Mouse (Mus musculus): ENCODE data around the gene Fbln5. TPM values are rescaled to one million over a fixed set of nuclear protein-coding genes. Genes with fewer than 3 reads are reported as not detected.
A peak's percentile ranks its signal among the peaks of the same experiment; 100 is the strongest.

Gene Fbln5
- polyA plus RNA-seq, 2 experiments = 2.2 to 3.8 TPM

- Histone ChIP-seq H3K4me3 (ENCODE audit: insufficient read depth in 1 of 2, low read depth in 2 of 2, low read length in 2 of 2) (no peak overlapping the region; a peak in 1 of 4 replicates), H3K27me3 (ENCODE audit: control insufficient read depth, insufficient read depth, low read length) (peaks cover 10% of the 10 kb centered on the region), H3K27ac (no peak overlapping the region), H3K9me3 (ENCODE audit: control insufficient read depth, low read length) (no peaks in the 10 kb centered on the region), H3K4me1 (replicated peaks; ENCODE audit: control insufficient read depth in 2 of 2, insufficient read depth in 2 of 2, low read length in 1 of 2) (peaks cover 0 to 3% of the 10 kb centered on the region in 2 experiments; a peak in 2 of 4 replicates), H3K36me3 (replicated peaks; ENCODE audit: control insufficient read depth, insufficient read depth, low read depth) (no peaks in the 10 kb centered on the region), H3K9ac (replicated peaks) (no peak overlapping the region), H3K4me2 (ENCODE audit: low read depth) (peak overlapping the region; percentile 64)
- 35% methylated on average over 9 of the region's 9 CpGs for WGBS (ENCODE audit: insufficient replicate concordance)
- DNase-seq (ENCODE audit: low read depth in 3 of 3, low spot score in 3 of 3) (no peak), ATAC-seq (ENCODE audit: insufficient read depth) (no peak)
- TF ChIP-seq EP300 (IDR thresholded peaks at IDR 0.05; ENCODE audit: low read depth) = no peak
- no peak for TF ChIP-seq CTCF (IDR thresholded peaks at IDR 0.05; ENCODE audit: low read depth)
Observed at GRCm38 (mm10) chr12:101819570-101819969, 715 bp upstream of the Fbln5 start.

GRCm38 (mm10) chr12:101818246-101818607 lies 628 bp downstream of the Fbln5 start:
- no peak overlapping the region for H3K27ac ChIP-seq

GRCm38 (mm10) chr12:101816810-101817209 lies 2.0 kb downstream of the Fbln5 start:
- H3K27me3 ChIP-seq (ENCODE audit: control insufficient read depth, insufficient read depth, low read length) = peaks cover 10% of the 10 kb centered on the region
- ATAC-seq (ENCODE audit: insufficient read depth) = peak; percentile 21; the same call in 1 of the 2 replicates
- no peak for TF ChIP-seq EP300 (IDR thresholded peaks at IDR 0.05; ENCODE audit: low read depth)
- no peak for TF ChIP-seq CTCF (IDR thresholded peaks at IDR 0.05; ENCODE audit: low read depth)

More at GRCm38 (mm10) chr12:101818246-101818607, 628 bp downstream of the Fbln5 start:
- WGBS (ENCODE audit: insufficient replicate concordance) = 26% methylated on average over 11 of the region's 11 CpGs
- Histone ChIP-seq H3K4me2 (ENCODE audit: low read depth) (peak overlapping the region; percentile 64), H3K36me3 (replicated peaks; ENCODE audit: control insufficient read depth, insufficient read depth, low read depth) (no peaks in the 10 kb centered on the region), H3K9ac (replicated peaks) (no peak overlapping the region), H3K4me1 (replicated peaks; ENCODE audit: control insufficient read depth in 2 of 2, insufficient read depth in 2 of 2, low read length in 1 of 2) (peaks cover 0 to 3% of the 10 kb centered on the region in 2 experiments; a peak in 2 of 4 replicates), H3K27me3 (ENCODE audit: control insufficient read depth, insufficient read depth, low read length) (peaks cover 10% of the 10 kb centered on the region), H3K4me3 (ENCODE audit: insufficient read depth in 1 of 2, low read depth in 2 of 2, low read length in 2 of 2) (peak overlapping the region in 1 of 2 experiments; percentile 36; a peak in 1 of 4 replicates), H3K9me3 (ENCODE audit: control insufficient read depth, low read length) (no peaks in the 10 kb centered on the region)
- no peak for ATAC-seq (ENCODE audit: insufficient read depth)
- TF ChIP-seq CTCF (IDR thresholded peaks at IDR 0.05; ENCODE audit: low read depth) (no peak), EP300 (IDR thresholded peaks at IDR 0.05; ENCODE audit: low read depth) (no peak)
- no peak for DNase-seq (ENCODE audit: low read depth in 3 of 3, low spot score in 3 of 3)

GRCm38 (mm10) chr12:101815796-101816195 lies 3.1 kb downstream of the Fbln5 start:
- Histone ChIP-seq H3K9ac (replicated peaks) (no peak overlapping the region), H3K27ac (no peak overlapping the region), H3K9me3 (ENCODE audit: control insufficient read depth, low read length) (no peaks in the 10 kb centered on the region), H3K27me3 (ENCODE audit: control insufficient read depth, insufficient read depth, low read length) (peaks cover 10% of the 10 kb centered on the region), H3K4me2 (ENCODE audit: low read depth) (no peak overlapping the region), H3K36me3 (replicated peaks; ENCODE audit: control insufficient read depth, insufficient read depth, low read depth) (no peaks in the 10 kb centered on the region), H3K4me1 (replicated peaks; ENCODE audit: control insufficient read depth in 2 of 2, insufficient read depth in 2 of 2, low read length in 1 of 2) (peaks cover 0 to 3% of the 10 kb centered on the region in 2 experiments; a peak in 2 of 4 replicates), H3K4me3 (ENCODE audit: insufficient read depth in 1 of 2, low read depth in 2 of 2, low read length in 2 of 2) (no peak overlapping the region)
- 60% methylated on average over 6 of the region's 6 CpGs for WGBS (ENCODE audit: insufficient replicate concordance)
- DNase-seq (ENCODE audit: low read depth in 3 of 3, low spot score in 3 of 3) = no peak
- ATAC-seq (ENCODE audit: insufficient read depth) = no peak
- no peak for TF ChIP-seq CTCF (IDR thresholded peaks at IDR 0.05; ENCODE audit: low read depth)
- TF ChIP-seq EP300 (IDR thresholded peaks at IDR 0.05; ENCODE audit: low read depth) = no peak

More at GRCm38 (mm10) chr12:101816810-101817209, 2.0 kb downstream of the Fbln5 start:
- 32% methylated on average over 5 of the region's 5 CpGs for WGBS (ENCODE audit: insufficient replicate concordance)
- Histone ChIP-seq H3K36me3 (replicated peaks; ENCODE audit: control insufficient read depth, insufficient read depth, low read depth) (no peaks in the 10 kb centered on the region), H3K4me1 (replicated peaks; ENCODE audit: control insufficient read depth in 2 of 2, insufficient read depth in 2 of 2, low read length in 1 of 2) (peaks cover 0 to 3% of the 10 kb centered on the region in 2 experiments; a peak in 2 of 4 replicates), H3K4me3 (ENCODE audit: insufficient read depth in 1 of 2, low read depth in 2 of 2, low read length in 2 of 2) (no peak overlapping the region), H3K9me3 (ENCODE audit: control insufficient read depth, low read length) (no peaks in the 10 kb centered on the region), H3K9ac (replicated peaks) (no peak overlapping the region), H3K27ac (no peak overlapping the region), H3K4me2 (ENCODE audit: low read depth) (no peak overlapping the region)
- no peak for DNase-seq (ENCODE audit: low read depth in 3 of 3, low spot score in 3 of 3)

GRCm38 (mm10) chr12:101814423-101814822 lies 4.4 kb downstream of the Fbln5 start:
- Histone ChIP-seq H3K9ac (replicated peaks) (no peak overlapping the region), H3K4me3 (ENCODE audit: insufficient read depth in 1 of 2, low read depth in 2 of 2, low read length in 2 of 2) (no peak overlapping the region), H3K27me3 (ENCODE audit: control insufficient read depth, insufficient read depth, low read length) (peaks cover 9% of the 10 kb centered on the region), H3K4me1 (replicated peaks; ENCODE audit: control insufficient read depth in 2 of 2, insufficient read depth in 2 of 2, low read length in 1 of 2) (peaks cover 0 to 2% of the 10 kb centered on the region in 2 experiments; a peak in 2 of 4 replicates), H3K36me3 (replicated peaks; ENCODE audit: control insufficient read depth, insufficient read depth, low read depth) (no peaks in the 10 kb centered on the region), H3K27ac (no peak overlapping the region), H3K9me3 (ENCODE audit: control insufficient read depth, low read length) (no peaks in the 10 kb centered on the region), H3K4me2 (ENCODE audit: low read depth) (no peak overlapping the region)
- ATAC-seq (ENCODE audit: insufficient read depth) = no peak
- TF ChIP-seq EP300 (IDR thresholded peaks at IDR 0.05; ENCODE audit: low read depth) (no peak), CTCF (IDR thresholded peaks at IDR 0.05; ENCODE audit: low read depth) (no peak)
- WGBS (ENCODE audit: insufficient replicate concordance) = 68% methylated on average over 2 of the region's 2 CpGs
- no peak for DNase-seq (ENCODE audit: low read depth in 3 of 3, low spot score in 3 of 3)

Measured in liver, embryonic 14.5 days (tissue).